ENCODE assay signal across 8 mouse cellular contexts in the genomic region with DNA sequence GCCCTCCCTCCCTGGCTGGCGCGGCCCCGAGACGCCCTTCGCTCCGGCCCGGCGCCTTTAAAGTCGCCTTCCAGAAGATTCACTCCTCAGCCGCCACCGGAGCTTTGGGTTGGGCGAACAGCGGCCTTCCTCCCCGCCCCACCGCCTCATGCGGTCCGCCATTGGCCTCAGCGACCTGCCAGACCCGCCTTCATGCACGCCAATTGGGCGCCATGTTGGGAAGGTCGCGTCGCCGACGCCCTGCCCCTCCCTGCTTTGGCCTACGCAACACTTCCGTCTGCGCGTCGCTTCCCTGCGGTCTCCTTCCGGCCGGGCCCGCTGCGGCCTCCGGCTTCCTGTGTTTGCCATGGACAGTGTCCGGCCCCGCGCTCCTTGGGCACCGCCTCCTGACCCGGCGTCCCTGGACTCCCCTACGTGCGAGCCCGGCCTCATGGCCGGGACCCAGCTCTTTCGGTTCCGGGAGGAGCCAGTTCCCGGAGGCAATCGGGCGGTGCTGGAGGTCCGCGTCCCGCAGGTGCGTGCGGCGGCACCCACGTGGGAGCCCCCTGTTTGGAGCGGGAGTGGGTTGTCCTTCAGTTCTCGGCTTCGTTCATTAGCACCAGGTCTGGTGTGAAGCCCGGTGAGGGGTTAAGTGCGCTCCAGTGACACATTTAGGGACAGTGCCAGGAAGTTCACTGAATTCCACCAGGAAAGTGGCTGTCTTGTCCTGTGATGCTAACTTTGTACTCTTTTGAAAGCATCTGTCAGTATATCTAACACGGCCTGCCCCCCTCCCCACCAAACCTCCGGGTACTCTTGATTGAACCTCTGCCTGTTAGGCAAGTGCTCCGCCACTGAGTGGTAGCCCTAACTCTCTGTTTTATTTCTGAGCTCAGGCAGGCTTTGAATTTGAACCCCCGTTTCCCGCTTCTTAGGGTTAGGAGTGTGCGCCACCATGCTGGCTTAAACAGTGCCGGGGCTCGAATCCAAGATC. TPM values are rescaled to one million over a fixed set of nuclear protein-coding genes. Genes with fewer than 3 reads are reported as not detected.
DNase-seq lines count a peak whose midpoint lies in the region; ATAC-seq and TF ChIP-seq lines count a peak whose summit lies in the region.

TSS of gene Mettl23 (plus strand) at position 18 of the 973 bp plus-strand sequence.
TSS of gene Jmjd6 (minus strand) at position 189 of the 973 bp plus-strand sequence.

- peaks cover 63% of the 10 kb centered on the region for H3K79me2 ChIP-seq in CH12.LX (replicated peaks; ENCODE audit: control insufficient read depth, extremely low read depth, insufficient read depth, poor library complexity, severe bottlenecking)

- peak within 1 kb of the TSS; percentile 92 for H3K4me2 ChIP-seq in CH12.LX (ENCODE audit: insufficient read depth, low read depth, poor library complexity, severe bottlenecking)
- peak within 1 kb of the TSS; percentile 78 for H3K4me2 ChIP-seq in forebrain, embryonic 11.5 days (ENCODE audit: low read depth, low read length, severe bottlenecking)
- peak within 1 kb of the TSS; percentile 89 for H3K4me2 ChIP-seq in heart, embryonic 16.5 days (ENCODE audit: low read depth, low read length)
- peak within 1 kb of the TSS; percentile 93 for H3K4me2 ChIP-seq in liver, embryonic 15.5 days
- H3K4me2 ChIP-seq in neural tube, embryonic 12.5 days (replicated peaks) = peak within 1 kb of the TSS; percentile 91

- no peak for TF ChIP-seq CTCF in CH12.LX (conservative IDR thresholded peaks at IDR 0.05 in 1 of 2, IDR thresholded peaks at IDR 0.05 in 1 of 2; ENCODE audit: low read depth in 2 of 2, low read length in 2 of 2)

- dilution Hi-C loops in CH12.LX (cut with MboI; ENCODE audit: extremely low pct_ligation_motif_present, extremely low pct_unique_long_range_greater_than_20kb, low sequenced_read_pairs) = no loop called here

- TF ChIP-seq EP300 in CH12.LX (IDR thresholded peaks at IDR 0.05; ENCODE audit: low read length) = no peak

- in situ Hi-C loops in CH12.LX (cut with MboI; ENCODE audit: low pct_ligation_motif_present, low pct_unique_long_range_greater_than_20kb, low sequenced_read_pairs) = no loop called here

- H3K9ac ChIP-seq in CH12.LX (ENCODE audit: insufficient read depth, low read depth) = peak within 1 kb of the TSS; percentile 92
- peak within 1 kb of the TSS; percentile 92 for H3K9ac ChIP-seq in forebrain, embryonic 11.5 days (ENCODE audit: low read length)
- H3K9ac ChIP-seq in heart, embryonic 16.5 days (ENCODE audit: low read length) = peak within 1 kb of the TSS; percentile 97
- H3K9ac ChIP-seq in liver, embryonic 15.5 days = peak within 1 kb of the TSS; percentile 84
- peak within 1 kb of the TSS; percentile 90 for H3K9ac ChIP-seq in neural tube, embryonic 12.5 days

- DNase-seq in CH12.LX (ENCODE audit: extremely low read depth) = peak; percentile 98
- DNase-seq in c-Kit-positive CD71-positive TER-119-negative erythroid progenitor cells, embryonic 14.5 days (ENCODE audit: low read depth) = peak; percentile 93
- DNase-seq in forebrain, embryonic 11.5 days (ENCODE audit: low spot score) = peak; percentile 98
- DNase-seq in kidney, postnatal 36 days = peak; percentile 97 to 98
- DNase-seq in telencephalon, adult 2 months (ENCODE audit: low read depth, low spot score) = peak; percentile 98

- peak; percentile 86 for TF ChIP-seq POLR2A in CH12.LX (IDR thresholded peaks at IDR 0.05; ENCODE audit: low read depth, low read length)

- peak within 1 kb of the TSS; percentile 83 to 98 (median 88) for H3K4me3 ChIP-seq in CH12.LX (replicated peaks in 1 of 3; ENCODE audit: low read depth in 2 of 3, low read length in 2 of 3, poor library complexity in 1 of 3)
- H3K4me3 ChIP-seq in forebrain, embryonic 11.5 days (ENCODE audit: low read depth, low read length) = peak within 1 kb of the TSS; percentile 81
- peak within 1 kb of the TSS; percentile 79 for H3K4me3 ChIP-seq in heart, embryonic 16.5 days (ENCODE audit: low read length)
- peak within 1 kb of the TSS; percentile 79 for H3K4me3 ChIP-seq in liver, embryonic 15.5 days (replicated peaks)
- H3K4me3 ChIP-seq in neural tube, embryonic 12.5 days = peak within 1 kb of the TSS; percentile 74

- H3K27me3 ChIP-seq in CH12.LX (replicated peaks) = no peaks in the 10 kb centered on the region
- no peaks in the 10 kb centered on the region for H3K27me3 ChIP-seq in forebrain, embryonic 11.5 days (ENCODE audit: control insufficient read depth, insufficient read depth, low read length)
- no peaks in the 10 kb centered on the region for H3K27me3 ChIP-seq in heart, embryonic 16.5 days (ENCODE audit: control insufficient read depth, insufficient read depth, low read length)
- no peaks in the 10 kb centered on the region for H3K27me3 ChIP-seq in liver, embryonic 15.5 days
- H3K27me3 ChIP-seq in neural tube, embryonic 12.5 days (replicated peaks) = no peaks in the 10 kb centered on the region

- H3K9me3 ChIP-seq in CH12.LX (replicated peaks; ENCODE audit: low read length) = no peaks in the 10 kb centered on the region
- no peaks in the 10 kb centered on the region for H3K9me3 ChIP-seq in forebrain, embryonic 11.5 days (ENCODE audit: control insufficient read depth, low read length)
- H3K9me3 ChIP-seq in heart, embryonic 16.5 days (replicated peaks; ENCODE audit: control insufficient read depth, low read length) = no peaks in the 10 kb centered on the region
- no peaks in the 10 kb centered on the region for H3K9me3 ChIP-seq in liver, embryonic 15.5 days (replicated peaks)
- H3K9me3 ChIP-seq in neural tube, embryonic 12.5 days = no peaks in the 10 kb centered on the region

- no peak for TF ChIP-seq RAD21 in CH12.LX (IDR thresholded peaks at IDR 0.05; ENCODE audit: low read depth, low read length)

- ATAC-seq in forebrain, embryonic 11.5 days (replicated peaks; ENCODE audit: low FRiP score) = peak; percentile 94
- peak; percentile 94 for ATAC-seq in heart, embryonic 16.5 days (replicated peaks; ENCODE audit: extremely low read depth, insufficient read depth, low FRiP score)
- ATAC-seq in liver, embryonic 15.5 days (ENCODE audit: insufficient read depth) = peak; percentile 96
- peak; percentile 95 for ATAC-seq in neural tube, embryonic 12.5 days (ENCODE audit: low FRiP score, low read depth)

- H3K4me1 ChIP-seq in CH12.LX (ENCODE audit: control insufficient read depth in 1 of 2, insufficient read depth in 2 of 2) = peaks cover 15 to 73% of the 10 kb centered on the region in 2 experiments
- H3K4me1 ChIP-seq in forebrain, embryonic 11.5 days (replicated peaks; ENCODE audit: control insufficient read depth, insufficient read depth, low read length) = peaks cover 8% of the 10 kb centered on the region
- peaks cover 30% of the 10 kb centered on the region for H3K4me1 ChIP-seq in heart, embryonic 16.5 days (ENCODE audit: control insufficient read depth, insufficient read depth, low read length)
- H3K4me1 ChIP-seq in liver, embryonic 15.5 days (replicated peaks) = peaks cover 66% of the 10 kb centered on the region
- peaks cover 39% of the 10 kb centered on the region for H3K4me1 ChIP-seq in neural tube, embryonic 12.5 days

- under 1% methylated on average over 72 of the region's 72 CpGs for WGBS in forebrain, embryonic 11.5 days
- whole genome bisulfite sequencing in heart, embryonic 16.5 days = under 1% methylated on average over 72 of the region's 72 CpGs
- WGBS in liver, embryonic 15.5 days (ENCODE audit: insufficient replicate concordance) = under 1% methylated on average over 72 of the region's 72 CpGs
- under 1% methylated on average over 72 of the region's 72 CpGs for WGBS in neural tube, embryonic 12.5 days

- peak within 1 kb of the TSS; percentile 89 for H3K27ac ChIP-seq in CH12.LX (ENCODE audit: insufficient read depth, low read depth)
- H3K27ac ChIP-seq in forebrain, embryonic 11.5 days (ENCODE audit: low read depth, low read length) = peak within 1 kb of the TSS; percentile 96
- H3K27ac ChIP-seq in heart, embryonic 16.5 days (ENCODE audit: low read length) = peak within 1 kb of the TSS; percentile 100
- peak within 1 kb of the TSS; percentile 96 for H3K27ac ChIP-seq in liver, embryonic 15.5 days (replicated peaks)
- H3K27ac ChIP-seq in neural tube, embryonic 12.5 days = peak within 1 kb of the TSS; percentile 95

- H3K36me3 ChIP-seq in CH12.LX (replicated peaks in 1 of 2; ENCODE audit: control insufficient read depth in 1 of 2, insufficient read depth in 1 of 2, low read length in 1 of 2) = peaks cover 31 to 59% of the 10 kb centered on the region in 2 experiments
- peaks cover 3% of the 10 kb centered on the region for H3K36me3 ChIP-seq in forebrain, embryonic 11.5 days (ENCODE audit: control insufficient read depth, insufficient read depth, low read length)
- H3K36me3 ChIP-seq in heart, embryonic 16.5 days (ENCODE audit: control insufficient read depth, insufficient read depth) = peaks cover 30% of the 10 kb centered on the region
- peaks cover 51% of the 10 kb centered on the region for H3K36me3 ChIP-seq in liver, embryonic 15.5 days (replicated peaks)
- H3K36me3 ChIP-seq in neural tube, embryonic 12.5 days = peaks cover 32% of the 10 kb centered on the region

TF ChIP-seq in CH12.LX, 34 proteins besides CTCF, POLR2A, EP300 and RAD21 (continues in another document):
- TF ChIP-seq MAX (IDR thresholded peaks at IDR 0.05; ENCODE audit: low read length) (peak; percentile 88; the same call in 1 of the 2 replicates), MYC (IDR thresholded peaks at IDR 0.05; ENCODE audit: low read depth, low read length) (peak; percentile 96), BHLHE40 (IDR thresholded peaks at IDR 0.05; ENCODE audit: low read depth, low read length) (no peak; the same call in 1 of the 2 replicates), CHD2 (IDR thresholded peaks at IDR 0.05; ENCODE audit: low read length) (peak; percentile 87), GABPA (IDR thresholded peaks at IDR 0.05; ENCODE audit: insufficient replicate concordance, low read depth, low read length) (no peak)

RNA-seq across cellular contexts. Expression of gene Mettl23, which starts in this region (rescaled TPM):
- total RNA-seq in CH12.LX (2012; rRNA removed) = 60.1 and 63.7 TPM in 2 replicates
- 64.9 and 82.2 TPM in 2 replicates for total RNA-seq in CH12.LX (2014; rRNA removed)
- 30.6 and 44.5 TPM in 2 replicates for polyA plus RNA-seq in CH12.LX (2012; ENCODE audit: insufficient read length, low read depth)
- 67.6 and 70.4 TPM in 2 replicates for polyA plus RNA-seq in forebrain, embryonic 11.5 days (2014; fragmentation: Nextera tagmentation; extraction: Ambion mirVana)
- polyA plus RNA-seq in heart, embryonic 16.5 days (2015; fragmentation: Nextera tagmentation; extraction: Ambion mirVana) = 69.8 and 74.8 TPM in 2 replicates
- 31.7 and 36.6 TPM in 2 replicates for polyA plus RNA-seq in liver, embryonic 15.5 days (2015; fragmentation: Nextera tagmentation; extraction: Ambion mirVana)
- 63.7 and 64.0 TPM in 2 replicates for polyA plus RNA-seq in neural tube, embryonic 12.5 days (2016; fragmentation: Nextera tagmentation; extraction: Ambion mirVana)

RNA-seq across cellular contexts. Expression of gene Jmjd6, which starts in this region (rescaled TPM):
- total RNA-seq in CH12.LX (2012; rRNA removed) (106 and 110 TPM in 2 replicates), CH12.LX (2014; rRNA removed) (104 and 116 TPM in 2 replicates)
- 109 and 133 TPM in 2 replicates for polyA plus RNA-seq in CH12.LX (2012; ENCODE audit: insufficient read length, low read depth)
- polyA plus RNA-seq in forebrain, embryonic 11.5 days (2014; fragmentation: Nextera tagmentation; extraction: Ambion mirVana) = 86.8 and 99.5 TPM in 2 replicates
- 72.8 and 73.3 TPM in 2 replicates for polyA plus RNA-seq in heart, embryonic 16.5 days (2015; fragmentation: Nextera tagmentation; extraction: Ambion mirVana)
- polyA plus RNA-seq in liver, embryonic 15.5 days (2015; fragmentation: Nextera tagmentation; extraction: Ambion mirVana) = 27.4 and 29.8 TPM in 2 replicates
- polyA plus RNA-seq in neural tube, embryonic 12.5 days (2016; fragmentation: Nextera tagmentation; extraction: Ambion mirVana) = 92.0 and 94.4 TPM in 2 replicates

Comparison
In these comparisons a context has a peak if more than half of its experiments do, and no peak if none do; other contexts are left out.
1. Peak in every context shown above with its lines: DNase-seq, ATAC-seq, H3K4me3 ChIP-seq and H3K27ac ChIP-seq.